Mouse (Mus musculus): ENCODE measurements around the gene Acox1.

GRCm38 (mm10) chr11:116163002-116163401 lies 35.8 kb downstream of the Acox1 start:
- no peak for TF ChIP-seq CTCF (conservative IDR thresholded peaks at IDR 0.05 in 1 of 2, IDR thresholded peaks at IDR 0.05 in 1 of 2; ENCODE audit: low read depth in 2 of 2, low read length in 2 of 2)
- no peak for TF ChIP-seq POLR2A (IDR thresholded peaks at IDR 0.05; ENCODE audit: low read depth, low read length)
- no peak for TF ChIP-seq JUN (IDR thresholded peaks at IDR 0.05; ENCODE audit: insufficient read depth, low read depth, low read length)
